Mouse (Mus musculus) heart, embryonic 11.5 days (tissue): ENCODE measurements around the gene Patj. TPM values are rescaled to one million over a fixed set of nuclear protein-coding genes. Genes with fewer than 3 reads are reported as not detected.

Experiments used
- ATAC-seq: fragments of 200-750 bp; cut with Nextera tagmentation; replicated peaks from 2 replicates; pipeline ENCODE4 v1.8.0; 2017; ENCODE audit warnings: moderate library complexity; ENCODE audit not compliant: insufficient number of reproducible peaks, low FRiP score, low TSS enrichment
- H3K27ac ChIP-seq: fragments of 300-500 bp; sonication (generic); 2 replicates; pipeline ENCODE4 v1.5.1; 2014; ENCODE audit warnings: mild to moderate bottlenecking, low read depth, low read length
- H3K27me3 ChIP-seq: fragments of 300-500 bp; sonication (generic); 2 replicates; pipeline ENCODE4 v1.6.1; 2014; ENCODE audit warnings: mild to moderate bottlenecking, low read length, mixed read lengths; ENCODE audit not compliant: control insufficient read depth, insufficient read depth
- H3K36me3 ChIP-seq: fragments of 300-500 bp; sonication (generic); 2 replicates; pipeline ENCODE4 v1.6.1; 2014; ENCODE audit warnings: mild to moderate bottlenecking, low read length, moderate library complexity, mixed read lengths; ENCODE audit not compliant: control insufficient read depth, insufficient read depth
- H3K4me1 ChIP-seq: fragments of 300-500 bp; sonication (generic); 2 replicates; pipeline ENCODE4 v1.6.1; 2014; ENCODE audit warnings: low read length; ENCODE audit not compliant: control insufficient read depth, insufficient read depth
- H3K4me2 ChIP-seq: fragments of 300-500 bp; sonication (generic); 2 replicates; pipeline ENCODE4 v1.6.1; 2014; ENCODE audit warnings: mild to moderate bottlenecking, moderate library complexity
- H3K4me3 ChIP-seq: fragments of 300-500 bp; sonication (generic); 2 replicates; pipeline ENCODE4 v1.5.1; 2014; ENCODE audit warnings: low read depth, low read length
- H3K9ac ChIP-seq: fragments of 300-500 bp; sonication (generic); 2 replicates; pipeline ENCODE4 v1.6.1; 2014; ENCODE audit warnings: mild to moderate bottlenecking, low read depth, low read length, moderate library complexity
- H3K9me3 ChIP-seq: fragments of 300-500 bp; sonication (generic); replicated peaks from 2 replicates; pipeline ENCODE4 v1.6.1; 2016; ENCODE audit warnings: low read length; ENCODE audit not compliant: control insufficient read depth
- WGBS: fragments of 180-500 bp; shearing (Covaris S2); extraction: QIAGEN DNeasy Blood & Tissue Kit; methylation state at CpG from one replicate; pipeline ENCODE4 v1.1.7; 2014; ENCODE audit not compliant: insufficient replicate concordance; 5-methylcytosine and 5-hydroxymethylcytosine counted together
- polyA plus RNA-seq: library from polyadenylated mRNA; unstranded; fragments of >200 nt; fragmentation: Nextera tagmentation; extraction: Ambion mirVana; gene quantifications from 2 replicates; pipeline ENCODE4 v1.2.1, GENCODE M21; 2014

The Patj gene
- polyA plus RNA-seq, 1 experiment from 2014 or later = 9.1 TPM

DNA sequence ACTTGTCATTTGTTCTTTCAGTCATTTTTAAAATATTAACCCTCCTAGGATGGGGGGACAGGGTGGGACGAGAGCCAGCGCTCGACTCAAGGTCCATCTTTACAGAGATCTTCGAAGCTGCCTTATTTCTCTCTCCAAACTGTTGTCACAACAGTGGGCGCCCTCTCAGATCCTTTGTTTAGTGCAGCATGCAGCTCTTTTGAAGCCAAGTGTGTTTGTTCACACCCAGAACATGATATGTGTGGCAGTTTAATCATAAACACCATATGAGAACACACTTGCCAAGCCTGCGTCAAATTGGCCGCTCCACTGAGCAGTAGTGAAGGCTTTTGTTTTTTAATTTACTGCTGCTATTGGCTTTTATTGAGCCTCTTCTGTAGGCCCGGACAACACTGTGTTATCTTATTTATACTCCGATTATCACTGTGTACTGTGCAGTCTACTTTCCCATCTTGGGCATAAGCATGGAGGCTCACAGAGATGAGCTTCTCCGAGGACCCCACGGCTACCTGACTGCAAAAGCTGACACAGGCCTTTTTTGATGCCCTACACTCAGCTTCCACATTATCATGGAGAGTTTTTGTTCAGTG is 291.2 kb downstream of the Patj start:
- ATAC-seq = no peak
- Histone ChIP-seq H3K4me3 (no peak overlapping the region), H3K4me1 (no peaks in the 10 kb centered on the region), H3K27me3 (no peaks in the 10 kb centered on the region), H3K36me3 (no peaks in the 10 kb centered on the region), H3K9me3 (no peaks in the 10 kb centered on the region), H3K9ac (no peak overlapping the region), H3K4me2 (no peak overlapping the region), H3K27ac (no peak overlapping the region)
- 82% methylated on average over 11 of the region's 11 CpGs for WGBS

DNA sequence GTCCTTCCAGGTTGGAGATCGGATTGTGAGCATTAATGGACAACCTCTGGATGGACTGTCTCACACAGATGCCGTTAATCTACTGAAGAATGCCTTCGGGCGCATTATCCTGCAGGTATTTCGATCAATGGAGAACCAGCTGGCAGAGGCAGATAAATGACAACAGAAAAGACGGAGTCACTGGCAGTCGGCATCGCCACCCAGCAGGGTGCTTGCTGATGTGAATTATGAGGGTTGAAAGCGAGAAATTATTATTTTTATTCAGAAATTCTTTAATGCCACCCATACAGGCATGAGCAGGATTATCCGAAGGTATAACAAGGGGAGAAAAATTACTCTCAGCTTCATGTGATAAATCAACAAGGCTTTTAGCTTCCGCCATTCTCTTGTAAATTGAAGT is 292.5 kb downstream of the Patj start:
- no peak for ATAC-seq
- Histone ChIP-seq H3K27ac (no peak overlapping the region), H3K4me3 (no peak overlapping the region), H3K9me3 (no peaks in the 10 kb centered on the region), H3K9ac (no peak overlapping the region), H3K4me2 (no peak overlapping the region), H3K27me3 (no peaks in the 10 kb centered on the region), H3K36me3 (no peaks in the 10 kb centered on the region), H3K4me1 (no peaks in the 10 kb centered on the region)
- WGBS = 88% methylated on average over 11 of the region's 11 CpGs

DNA sequence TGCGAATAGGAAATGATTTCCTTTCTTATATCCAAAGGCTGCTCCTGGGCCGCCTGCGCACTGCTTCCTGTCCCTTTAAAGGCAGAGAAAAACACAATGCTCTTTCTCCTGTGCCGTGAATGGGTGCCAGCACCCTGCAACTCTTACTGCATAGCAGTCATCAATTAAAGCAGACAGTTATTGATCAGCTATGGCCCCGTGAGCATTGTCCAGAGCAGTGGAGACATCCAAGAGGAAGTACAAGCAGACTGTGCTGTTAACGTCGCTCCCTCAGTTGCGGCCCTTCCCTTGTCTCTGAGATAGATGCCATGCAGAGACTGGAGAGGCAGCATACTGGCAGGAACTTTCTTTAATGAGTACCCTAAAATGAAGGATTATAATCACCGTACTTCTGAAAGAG is 292.9 kb downstream of the Patj start:
- peaks cover 3% of the 10 kb centered on the region for H3K4me1 ChIP-seq
- no peak overlapping the region for H3K9ac ChIP-seq
- H3K4me2 ChIP-seq = no peak overlapping the region
- no peaks in the 10 kb centered on the region for H3K27me3 ChIP-seq
- no peaks in the 10 kb centered on the region for H3K36me3 ChIP-seq
- ATAC-seq = no peak
- no peak overlapping the region for H3K27ac ChIP-seq
- no peak overlapping the region for H3K4me3 ChIP-seq
- 85% methylated on average over 9 of the region's 9 CpGs for WGBS
- no peaks in the 10 kb centered on the region for H3K9me3 ChIP-seq

DNA sequence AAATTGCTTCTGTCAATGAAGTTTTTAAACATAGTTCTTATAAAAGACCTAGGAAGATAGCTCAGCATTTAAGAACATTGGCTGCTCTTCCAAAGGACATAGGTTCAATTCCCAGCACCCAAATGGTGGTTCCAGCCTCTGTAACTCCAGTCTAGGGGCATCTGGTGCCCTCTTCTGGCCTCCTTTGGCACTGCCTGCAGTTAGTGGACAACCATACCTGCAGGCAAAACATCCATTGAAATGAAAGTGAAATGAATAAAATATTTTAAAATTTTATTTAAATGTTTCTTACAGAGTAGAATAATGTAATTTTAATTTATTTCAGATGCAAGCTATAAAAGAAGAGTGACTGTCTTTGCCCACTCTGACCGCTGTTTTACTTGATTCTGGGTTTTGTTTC is 294.4 kb downstream of the Patj start:
- no peak for ATAC-seq
- Histone ChIP-seq H3K27ac (no peak overlapping the region), H3K4me1 (peaks cover 5% of the 10 kb centered on the region), H3K9ac (no peak overlapping the region), H3K4me2 (no peak overlapping the region), H3K9me3 (no peaks in the 10 kb centered on the region), H3K36me3 (no peaks in the 10 kb centered on the region), H3K4me3 (no peak overlapping the region), H3K27me3 (no peaks in the 10 kb centered on the region)
- WGBS = 87% methylated on average over 1 of the region's 1 CpGs

DNA sequence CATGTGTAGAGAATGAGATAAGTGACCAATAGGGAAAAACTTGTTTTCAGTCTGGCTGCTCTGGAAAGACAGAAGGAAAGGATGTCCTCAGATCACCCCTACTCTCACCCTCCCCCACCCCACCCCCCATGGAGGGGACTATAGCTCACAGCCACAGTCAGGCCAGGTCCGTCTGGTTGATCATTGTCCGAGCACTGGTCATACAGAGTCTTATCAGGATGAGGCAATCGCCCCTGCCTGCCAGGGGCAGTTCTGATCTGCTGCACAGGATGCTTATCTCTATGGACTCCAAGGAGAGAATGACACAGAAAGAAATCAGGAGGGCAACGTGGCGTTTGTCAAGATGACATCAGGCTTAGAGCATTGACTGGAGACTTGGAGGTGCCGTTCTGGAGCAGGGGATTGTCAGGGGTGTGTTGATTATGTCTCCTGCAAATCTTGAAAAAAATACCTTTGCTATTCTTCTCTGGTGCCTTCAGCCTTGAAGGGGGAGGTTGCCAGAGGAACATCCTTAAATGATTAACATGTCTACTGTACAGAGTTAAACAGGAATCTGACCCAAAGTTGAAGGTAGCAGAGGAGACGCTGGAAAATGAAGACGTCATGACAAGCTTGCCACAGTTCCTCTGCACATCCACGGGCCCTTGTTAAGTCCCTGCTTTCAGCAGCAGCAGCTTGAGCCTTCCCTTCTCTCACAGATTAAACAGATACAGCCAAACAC is 298.0 kb downstream of the Patj start:
- Histone ChIP-seq H3K9ac (no peak overlapping the region), H3K4me2 (no peak overlapping the region), H3K27me3 (no peaks in the 10 kb centered on the region), H3K27ac (no peak overlapping the region), H3K4me1 (peaks cover 5% of the 10 kb centered on the region), H3K4me3 (no peak overlapping the region), H3K36me3 (no peaks in the 10 kb centered on the region), H3K9me3 (no peaks in the 10 kb centered on the region)
- WGBS = 10% methylated on average over 9 of the region's 9 CpGs
- no peak for ATAC-seq

DNA sequence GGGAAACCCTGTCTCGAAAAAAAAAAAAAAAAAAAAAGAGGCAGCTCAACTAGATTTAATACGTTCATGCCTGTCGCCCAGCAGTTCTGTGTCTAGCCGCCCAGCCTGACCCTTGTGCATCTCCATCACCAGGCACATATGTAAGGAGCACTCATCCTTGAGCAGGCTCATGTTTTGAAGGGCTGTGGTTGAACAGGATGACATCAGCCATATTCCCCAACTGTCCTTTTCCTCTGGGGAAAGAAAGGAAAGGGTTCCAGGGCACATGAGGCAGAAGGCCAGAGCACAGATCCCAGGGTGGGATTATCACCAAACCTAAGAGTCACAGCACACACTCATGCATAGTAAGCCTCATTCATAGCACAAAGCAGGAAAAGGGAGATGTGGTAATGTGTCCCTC is 302.3 kb downstream of the Patj start:
- Histone ChIP-seq H3K27ac (no peak overlapping the region), H3K27me3 (no peaks in the 10 kb centered on the region), H3K36me3 (no peaks in the 10 kb centered on the region), H3K4me2 (no peak overlapping the region), H3K9ac (no peak overlapping the region), H3K4me3 (no peak overlapping the region), H3K9me3 (no peaks in the 10 kb centered on the region), H3K4me1 (peaks cover 5% of the 10 kb centered on the region)
- ATAC-seq = no peak
- whole genome bisulfite sequencing = 88% methylated on average over 4 of the region's 4 CpGs

DNA sequence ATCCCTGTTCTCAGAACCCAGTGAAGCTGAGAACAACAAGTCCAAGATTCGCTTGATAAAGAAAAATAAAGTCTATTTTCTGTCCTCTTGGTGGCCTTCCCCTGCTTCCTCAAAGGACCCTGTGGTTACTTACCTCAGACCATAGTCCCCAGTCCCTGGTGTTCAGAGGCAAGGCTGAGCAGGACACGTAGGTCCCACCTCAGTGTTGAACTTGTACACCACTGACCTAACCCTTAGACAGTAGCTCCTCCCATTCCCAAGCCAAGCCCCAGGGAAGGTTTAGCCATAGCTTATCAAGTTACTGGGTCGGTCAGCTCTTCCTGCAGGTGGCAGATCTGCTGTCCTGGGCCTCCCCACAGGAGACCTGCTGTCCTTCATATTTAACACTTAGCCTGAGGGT is 303.3 kb downstream of the Patj start:
- no peaks in the 10 kb centered on the region for H3K9me3 ChIP-seq
- no peak for ATAC-seq
- H3K27ac ChIP-seq = no peak overlapping the region
- WGBS = 62% methylated on average over 3 of the region's 3 CpGs
- no peaks in the 10 kb centered on the region for H3K27me3 ChIP-seq
- H3K9ac ChIP-seq = no peak overlapping the region
- no peaks in the 10 kb centered on the region for H3K4me1 ChIP-seq
- no peaks in the 10 kb centered on the region for H3K36me3 ChIP-seq
- no peak overlapping the region for H3K4me2 ChIP-seq
- H3K4me3 ChIP-seq = no peak overlapping the region

DNA sequence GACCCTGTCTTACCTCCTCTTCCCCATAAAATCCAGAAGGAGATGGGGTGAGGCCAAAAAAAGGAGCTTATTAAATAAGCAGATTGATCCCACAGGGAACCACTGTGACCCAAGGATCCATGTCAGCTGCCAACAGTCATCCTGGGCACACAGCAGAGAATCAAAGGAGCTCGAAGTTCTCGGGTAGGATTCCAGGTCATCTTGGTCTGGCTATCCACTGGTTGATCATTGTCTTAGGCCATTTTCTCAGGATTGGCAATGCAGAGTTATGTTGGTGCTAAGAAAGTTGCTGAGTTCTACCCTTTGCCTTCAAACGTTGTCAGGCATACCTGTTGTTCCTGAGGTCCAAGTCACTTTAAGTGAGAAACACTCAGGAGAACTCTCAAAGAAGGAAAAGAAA is 304.6 kb downstream of the Patj start:
- Histone ChIP-seq H3K4me3 (no peak overlapping the region), H3K9me3 (no peaks in the 10 kb centered on the region), H3K27me3 (no peaks in the 10 kb centered on the region), H3K27ac (no peak overlapping the region), H3K9ac (no peak overlapping the region), H3K36me3 (no peaks in the 10 kb centered on the region), H3K4me1 (no peaks in the 10 kb centered on the region), H3K4me2 (no peak overlapping the region)
- 87% methylated on average over 3 of the region's 3 CpGs for WGBS
- no peak for ATAC-seq
